Mouse (Mus musculus) Patski (cell line): ENCODE measurements around the gene Rnf32. TPM values are rescaled to one million over a fixed set of nuclear protein-coding genes. Genes with fewer than 3 reads are reported as not detected.

Experiments
- ATAC-seq: fragments of 100-300 bp; one replicate; pipeline ENCODE4 v1.8.0; 2021
- CTCF ChIA-PET: fragments of 350-600 bp; sonication (Branson Sonifier 250); formaldehyde crosslinking; loops from one replicate; lab custom pipeline; 2022; ENCODE audit warnings: inconsistent platforms; lab: Charles Lee
- POLR2A ChIA-PET: fragments of 350-600 bp; sonication (Branson Sonifier 250); formaldehyde crosslinking; loops from one replicate; lab custom pipeline; 2022; ENCODE audit warnings: antibody characterized with exemption, inconsistent platforms; lab: Charles Lee
- DNase-seq: peaks from one replicate; pipeline ENCODE4 v3.0.0-alpha.2; 2011; ENCODE audit warnings: low read depth, low spot score
- H3K27me3 ChIP-seq: fragments of 371-371 bp; one replicate; pipeline ENCODE4 v1.5.1; 2021
- CTCF ChIP-seq: fragments of 100-300 bp; IDR thresholded peaks from one replicate; pipeline ENCODE4 v1.5.1; 2021
- in situ Hi-C: fragments of 300-500 bp; cut with MboI; formaldehyde crosslinking; loops from 3 replicates; pipeline ENCODE4 v1.11.1; 2018; ENCODE audit warnings: low pct_unique_long_range_greater_than_20kb, mixed read lengths
- polyA plus RNA-seq: library from polyadenylated mRNA; unstranded; gene quantifications from one replicate; pipeline ENCODE4 v1.2.3, GENCODE M21; 2021

The Rnf32 gene
- polyA plus RNA-seq, 1 experiment from 2014 or later = 17.6 TPM

GRCm38 (mm10) chr5:29198960-29199488, 3.2 kb downstream of the Rnf32 start:
- POLR2A ChIA-PET = no interaction called here
- in situ Hi-C loops = no loop called here
- DNase-seq (no peak), ATAC-seq (no peak)
- TF ChIP-seq CTCF = no peak
- no peaks in the 10 kb centered on the region for H3K27me3 ChIP-seq
- CTCF ChIA-PET = no interaction called here

GRCm38 (mm10) chr5:29199868-29200267, 4.1 kb downstream of the Rnf32 start:
- no peak for ATAC-seq
- no peak for TF ChIP-seq CTCF
- H3K27me3 ChIP-seq = no peaks in the 10 kb centered on the region
- in situ Hi-C loops = no loop called here
- ChIA-PET CTCF (interaction anchor here (0.6 kb wide), 1 partner anchor 323 kb away, joined by 3 read pairs; no protein-coding TSS in a partner anchor), POLR2A (no interaction called here)
- DNase-seq = no peak

GRCm38 (mm10) chr5:29205690-29206089, 9.9 kb downstream of the Rnf32 start:
- no peaks in the 10 kb centered on the region for H3K27me3 ChIP-seq
- DNase-seq = no peak
- TF ChIP-seq CTCF = no peak
- in situ Hi-C loops = no loop called here
- ChIA-PET CTCF (interaction anchor here (1.1 to 1.9 kb wide), 3 partner anchors 8 to 45 kb away, joined by 3 to 8 read pairs (median 3); no protein-coding TSS in a partner anchor), POLR2A (no interaction called here)
- no peak for ATAC-seq

GRCm38 (mm10) chr5:29211980-29212555, 16.3 kb downstream of the Rnf32 start:
- no peak for ATAC-seq
- POLR2A ChIA-PET = interaction anchor here (1.0 kb wide), 1 partner anchor 28 kb away, joined by 3 read pairs; no protein-coding TSS in a partner anchor
- no peaks in the 10 kb centered on the region for H3K27me3 ChIP-seq
- no peak for DNase-seq
- no peak for TF ChIP-seq CTCF
- CTCF ChIA-PET = interaction anchor here (0.8 to 0.9 kb wide), 2 partner anchors 47 to 49 kb away, joined by 3 read pairs; no protein-coding TSS in a partner anchor
- in situ Hi-C loops = no loop called here

GRCm38 (mm10) chr5:29217997-29218396, 22.2 kb downstream of the Rnf32 start:
- in situ Hi-C loops = no loop called here
- no peaks in the 10 kb centered on the region for H3K27me3 ChIP-seq
- TF ChIP-seq CTCF = no peak
- ATAC-seq = no peak
- POLR2A ChIA-PET = no interaction called here
- DNase-seq = no peak
- CTCF ChIA-PET = interaction anchor here (1.2 to 1.3 kb wide), 2 partner anchors 10 to 13 kb away, joined by 3 read pairs; no protein-coding TSS in a partner anchor

- ChIA-PET POLR2A (no interaction called here), CTCF (interaction anchor here (1.5 to 1.6 kb wide), 3 partner anchors 13 to 22 kb away, joined by 4 to 5 read pairs (median 4); no protein-coding TSS in a partner anchor)
- ATAC-seq (no peak), DNase-seq (no peak)
- in situ Hi-C loops = no loop called here
- no peaks in the 10 kb centered on the region for H3K27me3 ChIP-seq
- no peak for TF ChIP-seq CTCF
Observed at GRCm38 (mm10) chr5:29224089-29224488, 28.3 kb downstream of the Rnf32 start.

- POLR2A ChIA-PET = no interaction called here
- ATAC-seq = no peak
- no peaks in the 10 kb centered on the region for H3K27me3 ChIP-seq
- CTCF ChIA-PET = interaction anchor here (3.8 kb wide), 1 partner anchor 15 kb away, joined by 10 read pairs; no protein-coding TSS in a partner anchor
- DNase-seq = no peak
- in situ Hi-C loops = no loop called here
- TF ChIP-seq CTCF = no peak
Observed at GRCm38 (mm10) chr5:29230481-29230880, 34.7 kb downstream of the Rnf32 start.

- no peaks in the 10 kb centered on the region for H3K27me3 ChIP-seq
- no peak for DNase-seq
- in situ Hi-C loops = no loop called here
- CTCF ChIA-PET = interaction anchor here (1.2 kb wide), 1 partner anchor 14 kb away, joined by 4 read pairs; no protein-coding TSS in a partner anchor
- TF ChIP-seq CTCF = no peak
- no peak for ATAC-seq
- POLR2A ChIA-PET = no interaction called here
Observed at GRCm38 (mm10) chr5:29238379-29238778, 42.6 kb downstream of the Rnf32 start.

GRCm38 (mm10) chr5:29244769-29245168, 49.0 kb downstream of the Rnf32 start:
- DNase-seq (no peak), ATAC-seq (no peak)
- TF ChIP-seq CTCF = no peak
- ChIA-PET POLR2A (no interaction called here), CTCF (interaction anchor here (1.5 to 1.6 kb wide), 2 partner anchors 10 to 48 kb away, joined by 3 read pairs; partner anchors contain the start of gene Rnf32)
- H3K27me3 ChIP-seq = no peaks in the 10 kb centered on the region
- in situ Hi-C loops = no loop called here

- no peak for TF ChIP-seq CTCF
- ATAC-seq (peak; percentile 97), DNase-seq (peak; percentile 51)
- ChIA-PET POLR2A (no interaction called here), CTCF (interaction anchor here (0.7 to 1.9 kb wide), 5 partner anchors 9 to 782 kb away, joined by 3 to 4 read pairs (median 3); no protein-coding TSS in a partner anchor)
- in situ Hi-C loops = no loop called here
- H3K27me3 ChIP-seq = no peaks in the 10 kb centered on the region
Observed at GRCm38 (mm10) chr5:29250795-29251495, 55.2 kb downstream of the Rnf32 start.
